Mouse (Mus musculus) thymus, adult 2 months (tissue): ENCODE measurements around the gene Brms1.

Experiments
- CTCF ChIP-seq: fragments of 200-500 bp; IDR thresholded peaks from 2 replicates; pipeline ENCODE4 v1.5.1; 2012; ENCODE audit warnings: mild to moderate bottlenecking, control low read depth, low read length, moderate library complexity, borderline replicate concordance; ENCODE audit not compliant: control insufficient read depth, poor library complexity, insufficient read depth; ENCODE audit errors: extremely low read depth
- POLR2A ChIP-seq: fragments of 200-500 bp; IDR thresholded peaks from 2 replicates; pipeline ENCODE4 v1.6.1; 2012; ENCODE audit warnings: mild to moderate bottlenecking, low read length, control low read depth, moderate library complexity; ENCODE audit not compliant: control insufficient read depth, poor library complexity, insufficient read depth; ENCODE audit errors: extremely low read depth

DNA sequence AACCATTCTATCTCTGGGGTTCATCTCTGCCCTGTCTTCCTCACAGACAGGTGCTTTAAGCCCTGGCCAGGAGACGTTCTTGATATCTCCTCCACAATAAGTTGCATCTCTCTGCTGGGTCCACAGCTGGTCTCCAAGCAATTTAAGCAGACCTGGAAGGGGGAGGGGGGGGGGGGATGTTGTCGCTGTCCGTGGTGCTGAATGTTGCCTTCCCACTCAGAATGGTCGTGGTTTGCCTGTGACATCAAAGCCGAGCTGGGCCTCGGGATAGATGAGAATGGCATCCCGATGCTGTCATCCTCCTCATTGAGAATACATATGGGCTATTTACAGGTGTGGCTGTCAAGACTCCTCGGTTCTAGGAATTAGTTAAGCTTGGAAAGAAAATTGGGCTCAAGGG is 48.8 kb upstream of the Brms1 start:
- TF ChIP-seq CTCF = no peak
- no peak for TF ChIP-seq POLR2A
